Mouse (Mus musculus): ENCODE results near the gene Cfhr1.

Cfhr1 gene

DNA sequence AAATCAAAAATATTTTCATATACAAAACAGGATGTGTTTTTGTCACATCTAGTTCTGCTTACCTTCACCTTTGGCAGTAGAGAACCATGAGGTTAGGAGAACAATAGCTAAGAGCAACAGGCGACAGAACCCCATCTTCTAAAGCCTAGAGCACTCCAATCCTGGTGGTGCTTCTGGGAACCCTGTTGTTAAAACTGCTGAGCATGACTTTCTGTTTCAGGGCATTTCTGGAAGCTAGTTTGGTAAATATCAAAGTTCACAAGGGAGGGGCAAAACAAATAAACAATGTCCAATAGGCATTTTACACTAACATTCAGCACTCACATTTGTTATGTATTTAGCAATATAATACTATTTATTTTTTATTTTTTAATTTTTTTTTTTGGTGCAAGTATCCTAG, at the start of gene Cfhr1:
Gene Cfhr1, minus strand, starts transcription at position 249 of the 400 bp plus-strand sequence.
- DNase-seq (ENCODE audit: low read depth) = no peak

DNA sequence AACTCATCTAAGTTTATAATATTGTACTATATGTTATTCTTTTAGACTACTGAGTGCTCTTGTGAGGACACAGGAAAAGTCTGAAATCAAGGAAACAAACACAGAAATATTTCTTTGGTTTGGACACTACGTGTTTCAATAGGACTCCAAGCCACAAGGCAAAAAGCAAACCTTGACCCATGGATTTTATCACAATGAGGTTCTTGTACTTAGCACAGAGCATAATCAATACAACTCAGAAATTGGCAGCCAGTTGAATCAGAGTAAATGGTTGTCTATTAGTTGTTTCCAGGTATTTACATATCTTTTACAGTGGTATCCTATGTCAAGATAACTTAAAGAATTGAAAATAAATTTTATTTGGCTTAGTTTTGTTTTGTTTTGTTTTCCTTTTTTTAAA, 8.8 kb downstream of the Cfhr1 start:
- DNase-seq (ENCODE audit: low read depth) = no peak

DNA sequence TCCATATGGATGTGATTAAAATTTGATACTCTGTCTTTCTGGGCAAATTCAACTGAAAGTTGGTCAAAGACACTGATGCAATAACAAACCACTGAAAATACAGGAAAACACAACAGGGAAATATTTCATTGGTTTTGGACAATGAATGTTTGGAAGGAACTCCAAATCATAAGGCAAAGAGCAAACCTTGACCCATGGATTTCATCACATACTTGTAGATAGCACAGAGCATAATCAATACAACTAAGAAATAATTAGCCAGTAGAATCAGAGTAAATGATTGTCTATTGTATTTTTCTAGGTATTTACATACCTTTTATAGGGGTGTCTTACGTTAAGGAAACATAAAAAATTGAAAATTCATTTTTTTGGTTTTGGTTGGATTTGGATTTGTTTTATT, 11.5 kb downstream of the Cfhr1 start:
- DNase-seq (ENCODE audit: low read depth) = no peak

DNA sequence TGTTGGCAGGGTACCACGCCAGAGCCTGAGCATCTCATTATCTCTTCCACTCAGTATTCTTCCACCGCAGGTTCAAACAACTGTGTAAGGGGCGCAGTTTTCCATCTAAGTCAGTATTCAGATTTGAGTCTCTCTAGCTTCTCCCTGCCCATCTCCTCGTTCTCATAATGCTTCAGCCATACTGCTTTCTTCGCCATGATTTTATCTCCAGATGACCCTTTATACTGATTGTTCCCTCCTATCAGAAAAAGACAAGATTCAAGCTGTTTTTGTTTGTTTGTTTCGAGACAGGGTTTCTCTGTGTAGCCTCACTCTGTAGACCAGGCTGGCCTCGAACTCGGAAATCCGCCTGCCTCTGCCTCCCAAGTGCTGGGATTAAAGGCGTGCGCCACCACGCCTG, 45.5 kb downstream of the Cfhr1 start:
- no peak for DNase-seq (ENCODE audit: low read depth)

GRCm38 (mm10) chr1:139501258-139501752, 58.8 kb downstream of the Cfhr1 start, which contains the start of gene F13b:
F13b (plus strand) TSS chr1:139501702.
- no peak for DNase-seq (ENCODE audit: low read depth)

DNA sequence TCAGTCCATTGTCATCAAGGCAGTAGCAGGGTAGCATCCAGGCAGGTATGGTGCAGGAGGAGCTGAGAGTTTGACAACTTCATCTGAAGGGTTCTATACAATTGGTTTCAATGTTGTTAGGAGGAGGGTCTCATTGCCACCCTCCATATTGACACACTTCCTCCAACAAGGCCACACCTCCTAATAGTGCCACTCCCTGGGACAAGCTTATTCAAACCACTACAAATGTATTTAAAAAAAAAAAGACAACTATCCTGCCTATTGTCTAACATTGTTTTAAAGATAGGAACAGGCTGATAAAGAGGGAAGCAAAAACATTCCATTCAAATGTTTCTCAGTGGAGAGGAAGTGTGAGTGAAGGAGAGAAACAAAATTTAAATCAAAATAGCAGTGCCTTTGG, 60.3 kb downstream of the Cfhr1 start:
- no peak for DNase-seq (ENCODE audit: low read depth)
